Mouse (Mus musculus) olfactory bulb, adult 2 months (tissue): Measurements from ENCODE around the gene Crip2.

Experiments used
- CTCF ChIP-seq: fragments of 200-500 bp; IDR thresholded peaks from 2 replicates; pipeline ENCODE4 v1.5.1; 2012; ENCODE audit warnings: low read depth, mild to moderate bottlenecking, low read length, moderate library complexity; ENCODE audit not compliant: insufficient read depth
- POLR2A ChIP-seq: fragments of 200-500 bp; IDR thresholded peaks from 2 replicates; pipeline ENCODE4 v1.6.1; 2012; ENCODE audit warnings: mild to moderate bottlenecking, low read depth, low read length, moderate library complexity; ENCODE audit not compliant: insufficient read depth

- TF ChIP-seq CTCF, result no peak
- no peak for TF ChIP-seq POLR2A
Measured at GRCm38 (mm10) chr12:113153971-113154370, 13.9 kb downstream of the Crip2 start.
